Mouse (Mus musculus) small intestine, adult 2 months (tissue): ENCODE measurements around the gene Rab3b. TPM values are rescaled to one million over a fixed set of nuclear protein-coding genes. Genes with fewer than 3 reads are reported as not detected.

Source experiments
- H3K27ac ChIP-seq: fragments of 200-500 bp; 2 replicates; pipeline ENCODE4 v1.5.1; 2012; ENCODE audit warnings: low read depth, low read length, control low read depth, inconsistent platforms; ENCODE audit not compliant: insufficient read depth
- H3K27me3 ChIP-seq: fragments of 200-500 bp; 2 replicates; pipeline ENCODE4 v1.6.1; 2012; ENCODE audit warnings: mild to moderate bottlenecking, moderate library complexity, low read length, inconsistent platforms; ENCODE audit not compliant: control insufficient read depth, insufficient read depth
- H3K36me3 ChIP-seq: fragments of 200-500 bp; 2 replicates; pipeline ENCODE4 v1.6.1; 2012; ENCODE audit warnings: mild to moderate bottlenecking, low read length, control low read depth, inconsistent platforms; ENCODE audit not compliant: control insufficient read depth, insufficient read depth
- H3K4me1 ChIP-seq: fragments of 200-500 bp; 2 replicates; pipeline ENCODE4 v1.6.1; 2012; ENCODE audit warnings: low read length, inconsistent platforms, mixed read lengths; ENCODE audit not compliant: control insufficient read depth, insufficient read depth, insufficient read length
- H3K4me3 ChIP-seq: fragments of 200-500 bp; 2 replicates; pipeline ENCODE4 v1.5.1; 2012; ENCODE audit warnings: low read depth, mild to moderate bottlenecking, control low read depth, inconsistent platforms, low read length, moderate library complexity
- CTCF ChIP-seq: fragments of 200-500 bp; IDR thresholded peaks from 2 replicates; pipeline ENCODE4 v1.5.1; 2012; ENCODE audit warnings: low read depth, mild to moderate bottlenecking, control low read depth, inconsistent platforms, low read length, moderate library complexity, mixed read lengths; ENCODE audit not compliant: insufficient replicate concordance, insufficient read length; ENCODE audit errors: extremely low read depth
- POLR2A ChIP-seq: fragments of 200-500 bp; IDR thresholded peaks from 2 replicates; pipeline ENCODE4 v1.6.1; 2012; ENCODE audit warnings: low read depth, mild to moderate bottlenecking, control low read depth, inconsistent platforms, low read length, moderate library complexity
- WGBS: fragments of 180-500 bp; shearing (Covaris S2); methylation state at CpG from one replicate; pipeline ENCODE4 v1.1.7; 2018; 5-methylcytosine and 5-hydroxymethylcytosine counted together
- polyA plus RNA-seq: library from polyadenylated mRNA; depleted of rRNA; stranded (reverse); fragments of >200 nt; gene quantifications from 2 replicates; pipeline ENCODE4 v1.2.3, GENCODE M21; 2012

Rab3b gene
- polyA plus RNA-seq, 1 experiment: 4.8 TPM

- no peaks in the 10 kb centered on the region for H3K27me3 ChIP-seq
- H3K27ac ChIP-seq: no peak overlapping the region
- H3K4me1 ChIP-seq: no peaks in the 10 kb centered on the region
- 81% methylated on average over 6 of the region's 6 CpGs for WGBS
- H3K4me3 ChIP-seq: no peak overlapping the region
- no peaks in the 10 kb centered on the region for H3K36me3 ChIP-seq
- no peak for TF ChIP-seq POLR2A
- TF ChIP-seq CTCF: no peak
Measured at GRCm38 (mm10) chr4:108890876-108891275, 12.0 kb downstream of the Rab3b start.

GRCm38 (mm10) chr4:108900421-108900820, 21.6 kb downstream of the Rab3b start:
- Histone ChIP-seq H3K4me3 (no peak overlapping the region), H3K36me3 (no peaks in the 10 kb centered on the region), H3K27ac (no peak overlapping the region), H3K4me1 (no peaks in the 10 kb centered on the region; the same call in 1 of the 2 replicates), H3K27me3 (no peaks in the 10 kb centered on the region)
- 88% methylated on average over 7 of the region's 7 CpGs for WGBS
- no peak for TF ChIP-seq CTCF
- no peak for TF ChIP-seq POLR2A

- peaks cover 11% of the 10 kb centered on the region; the same call in 1 of the 2 replicates for H3K4me1 ChIP-seq
- no peak overlapping the region for H3K4me3 ChIP-seq
- no peak for TF ChIP-seq CTCF
- TF ChIP-seq POLR2A: no peak
- WGBS: 94% methylated on average over 9 of the region's 9 CpGs
- H3K36me3 ChIP-seq: no peaks in the 10 kb centered on the region
- H3K27me3 ChIP-seq: no peaks in the 10 kb centered on the region
- H3K27ac ChIP-seq: no peak overlapping the region
Measured at GRCm38 (mm10) chr4:108902886-108903285, 24.0 kb downstream of the Rab3b start.

- no peak for TF ChIP-seq POLR2A
- no peak for TF ChIP-seq CTCF
- 91% methylated on average over 9 of the region's 9 CpGs for WGBS
- Histone ChIP-seq H3K4me1 (peaks cover 11% of the 10 kb centered on the region; the same call in 1 of the 2 replicates), H3K4me3 (no peak overlapping the region), H3K27me3 (no peaks in the 10 kb centered on the region), H3K36me3 (no peaks in the 10 kb centered on the region), H3K27ac (no peak overlapping the region)
Measured at GRCm38 (mm10) chr4:108903346-108903745, 24.5 kb downstream of the Rab3b start.

- TF ChIP-seq CTCF: no peak
- no peak for TF ChIP-seq POLR2A
Measured at GRCm38 (mm10) chr4:108904076-108904475, 25.2 kb downstream of the Rab3b start.

GRCm38 (mm10) chr4:108904790-108905189, 25.9 kb downstream of the Rab3b start:
- Histone ChIP-seq H3K36me3 (no peaks in the 10 kb centered on the region), H3K27me3 (no peaks in the 10 kb centered on the region), H3K4me1 (peaks cover 11% of the 10 kb centered on the region; the same call in 1 of the 2 replicates), H3K4me3 (no peak overlapping the region), H3K27ac (no peak overlapping the region)
- 88% methylated on average over 10 of the region's 10 CpGs for WGBS
- TF ChIP-seq POLR2A (no peak), CTCF (no peak)

More at GRCm38 (mm10) chr4:108904076-108904475, 25.2 kb downstream of the Rab3b start:
- Histone ChIP-seq H3K27me3 (no peaks in the 10 kb centered on the region), H3K4me3 (no peak overlapping the region), H3K4me1 (peaks cover 11% of the 10 kb centered on the region; the same call in 1 of the 2 replicates), H3K36me3 (no peaks in the 10 kb centered on the region), H3K27ac (no peak overlapping the region)
- WGBS: 75% methylated on average over 6 of the region's 6 CpGs

- Histone ChIP-seq H3K36me3 (no peaks in the 10 kb centered on the region), H3K27me3 (no peaks in the 10 kb centered on the region), H3K4me1 (peaks cover 11% of the 10 kb centered on the region; the same call in 1 of the 2 replicates), H3K27ac (no peak overlapping the region), H3K4me3 (no peak overlapping the region)
- TF ChIP-seq POLR2A: no peak
- no peak for TF ChIP-seq CTCF
- WGBS: 28% methylated on average over 6 of the region's 6 CpGs
Measured at GRCm38 (mm10) chr4:108905859-108906258, 27.0 kb downstream of the Rab3b start.

- no peak for TF ChIP-seq POLR2A
- no peak for TF ChIP-seq CTCF
- Histone ChIP-seq H3K36me3 (no peaks in the 10 kb centered on the region), H3K4me1 (peaks cover 11% of the 10 kb centered on the region; the same call in 1 of the 2 replicates), H3K27ac (peak overlapping the region; percentile 30; the same call in 1 of the 2 replicates), H3K27me3 (no peaks in the 10 kb centered on the region), H3K4me3 (no peak overlapping the region)
Measured at GRCm38 (mm10) chr4:108907475-108907874, 28.6 kb downstream of the Rab3b start.
